Mouse (Mus musculus) frontal cortex, postnatal 25 days (tissue): ENCODE data around the gene Tcf7.
"Not testable (repeated sequence)": the region's sequence is repeated elsewhere in the genome, so short reads cannot be mapped to it uniquely, and the experiment has no call there.

ENCODE experiments used
- DNase-seq, 2 experiments: peaks; one replicate each; pipeline ENCODE4 v3.0.0; 2022; ENCODE audit warnings: low spot score in 2 of 2

Gene Tcf7

GRCm38 (mm10) chr11:52227466-52228226 is 55.2 kb downstream of the Tcf7 start:
- DNase-seq: no peak

- no peak for DNase-seq
Measured at GRCm38 (mm10) chr11:52227053-52227452, 55.8 kb downstream of the Tcf7 start.

- no peak for DNase-seq
Measured at GRCm38 (mm10) chr11:52225986-52226599, 56.7 kb downstream of the Tcf7 start.

- DNase-seq: no peak
Measured at GRCm38 (mm10) chr11:52223968-52224682, 58.7 kb downstream of the Tcf7 start.

- DNase-seq: no peak
Measured at GRCm38 (mm10) chr11:52222891-52223290, 59.9 kb downstream of the Tcf7 start.

- not testable (repeated sequence) for DNase-seq
Measured at GRCm38 (mm10) chr11:52221921-52222320, 60.9 kb downstream of the Tcf7 start.

- peak; percentile 55 to 60 for DNase-seq
Measured at GRCm38 (mm10) chr11:52220282-52220681, 62.5 kb downstream of the Tcf7 start.

- DNase-seq: no peak
Measured at GRCm38 (mm10) chr11:52213887-52214286, 68.9 kb downstream of the Tcf7 start, which contains the start of gene Olfr1371. TSS of gene Olfr1371 (minus strand) at chr11:52213987.
